Mouse (Mus musculus): ENCODE measurements around the gene Pot1b. TPM values are rescaled to one million over a fixed set of nuclear protein-coding genes. Genes with fewer than 3 reads are reported as not detected.

The Pot1b gene
- 12.0 TPM for polyA plus RNA-seq (2017; shearing (Covaris generic))

DNA sequence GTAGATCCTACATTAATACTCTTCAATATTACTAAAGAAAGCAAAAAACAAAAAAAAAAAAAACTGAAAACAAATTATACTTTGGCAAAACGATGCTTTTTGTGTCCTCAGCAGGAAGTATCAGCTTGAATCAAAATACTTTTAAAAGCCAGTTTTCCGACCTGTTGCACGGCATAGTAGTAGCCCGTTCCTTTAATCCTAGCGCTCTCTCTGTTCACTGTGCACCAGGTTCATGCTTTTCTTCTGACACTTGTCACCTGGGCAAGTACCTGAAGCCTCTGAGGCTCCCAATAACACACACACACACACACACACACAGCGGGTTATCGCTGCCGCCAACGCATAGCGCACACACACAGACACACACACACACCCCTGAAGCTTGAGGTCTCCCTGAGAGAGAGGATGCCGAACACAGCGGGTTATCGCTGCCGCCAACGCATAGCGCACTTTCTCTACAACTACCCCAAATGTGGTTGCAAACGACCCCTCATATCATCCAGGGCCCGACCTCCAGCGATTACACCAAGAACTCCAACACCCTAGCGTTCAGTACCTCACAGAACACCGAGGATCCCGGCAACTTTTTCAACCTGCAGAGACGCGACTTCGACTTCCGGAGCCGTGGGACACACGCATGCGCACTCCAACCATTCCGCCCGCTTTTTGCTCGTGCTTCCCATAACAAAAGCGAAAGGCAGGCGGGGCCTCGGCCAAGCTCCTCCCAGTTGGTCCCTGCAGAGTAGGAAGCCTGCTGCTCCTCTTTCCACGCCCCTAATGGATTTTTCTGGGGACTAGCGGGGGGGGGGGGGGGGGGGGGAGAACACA, at the start of gene Pot1b:
TSS of gene Pot1b (minus strand) at position 645 of the 828 bp plus-strand sequence.

GRCm38 (mm10) chr17:55749786-55750185, 37.4 kb upstream of the Pot1b start, which contains the start of gene Adgre4:
Gene Adgre4 (plus strand): TSS chr17:55749984.

GRCm38 (mm10) chr17:55625092-55625491, 87.3 kb downstream of the Pot1b start, which contains the start of gene Vmn2r118:
Gene Vmn2r118 (minus strand): TSS chr17:55625192.

Other genes with a start within 250 kb of the Pot1b start
- gene Vmn2r118, start 87.4 kb downstream of the Pot1b start, polyA plus RNA-seq (2017; shearing (Covaris generic)): not detected
- gene Adgre4, start 37.4 kb upstream of the Pot1b start, polyA plus RNA-seq (2017; shearing (Covaris generic)): not detected
- 17.7 TPM for gene Zfp119a, start 166.3 kb upstream of the Pot1b start, polyA plus RNA-seq (2017; shearing (Covaris generic))
- 37.1 TPM for gene Zfp959, start 179.5 kb upstream of the Pot1b start, polyA plus RNA-seq (2017; shearing (Covaris generic))
- gene Zfp119b, start 236.9 kb upstream of the Pot1b start, polyA plus RNA-seq (2017; shearing (Covaris generic)): 6.9 TPM
- 0.33 TPM for gene Ebi3, start 240.0 kb upstream of the Pot1b start, polyA plus RNA-seq (2017; shearing (Covaris generic))
- gene Yju2, start 246.5 kb upstream of the Pot1b start, polyA plus RNA-seq (2017; shearing (Covaris generic)): 32.0 TPM

All from effector memory CD4-positive, alpha-beta T cell, adult 7 months (primary cell).